Mouse (Mus musculus) hematopoietic stem cell, adult 5-6 weeks (primary cell): ENCODE results near the gene Meis3. TPM values are rescaled to one million over a fixed set of nuclear protein-coding genes. Genes with fewer than 3 reads are reported as not detected.
A peak's percentile ranks its signal among the peaks of the same experiment; 100 is the strongest.

ENCODE experiments used
- ATAC-seq, 2 experiments: fragments of 125-278 bp in 1 of 2; replicated peaks in 1 of 2; 2 replicates each; pipeline ENCODE4 v1.8.0; 2016 to 2017; ENCODE audit warnings: inconsistent platforms in 2 of 2, mild to moderate bottlenecking in 2 of 2, moderate number of reproducible peaks in 2 of 2, low read depth in 1 of 2, moderate TSS enrichment in 1 of 2; ENCODE audit not compliant: low FRiP score in 2 of 2, poor library complexity in 2 of 2, severe bottlenecking in 2 of 2, insufficient read depth in 1 of 2, low TSS enrichment in 1 of 2
- total RNA-seq: library from RNA; stranded (forward); fragments of 172-1452, 232-1000 nt; gene quantifications from 2 replicates; pipeline ENCODE4 v1.2.3, GENCODE M21; 2017

Meis3 gene
- total RNA-seq, 1 experiment from 2014 or later = 1.6 TPM

DNA sequence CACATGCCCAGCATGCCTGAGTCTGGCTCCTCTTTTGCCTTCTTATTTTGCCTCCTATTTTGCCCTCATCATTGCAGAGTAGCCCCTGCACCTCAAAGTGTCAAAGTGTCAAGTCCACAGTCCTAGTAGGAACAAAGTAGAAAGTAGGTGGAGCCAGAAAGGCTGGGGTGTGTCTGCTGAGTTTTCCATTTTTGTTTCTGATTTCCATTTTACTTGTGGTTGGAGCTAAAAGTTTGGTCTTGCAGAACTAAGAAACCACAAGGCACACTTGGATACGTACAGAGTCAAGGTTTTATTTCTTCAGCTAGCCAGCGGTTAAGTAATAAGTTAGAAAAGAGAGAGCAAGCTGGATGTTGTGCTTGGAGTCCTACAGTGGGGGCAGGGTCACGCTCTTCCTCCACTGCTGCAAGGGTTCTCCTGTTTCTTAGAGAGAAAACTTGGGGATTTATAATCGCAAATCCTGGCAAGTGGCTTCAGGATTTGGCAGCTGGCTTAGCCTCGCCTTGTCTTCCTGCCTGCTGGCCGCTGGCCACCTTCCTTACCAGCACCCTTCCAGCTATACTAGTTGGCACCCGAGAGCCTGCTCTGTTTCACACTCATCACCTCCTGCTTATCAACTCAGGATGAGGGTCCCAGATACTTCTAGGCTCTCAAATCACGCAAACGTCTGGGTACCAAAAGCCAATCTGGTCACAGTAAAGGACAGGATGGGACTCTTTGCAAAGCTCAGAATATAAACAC lies 19.6 kb upstream of the Meis3 start:
- no peak for ATAC-seq

GRCm38 (mm10) chr7:16156105-16156714 lies 18.7 kb upstream of the Meis3 start:
- no peak for ATAC-seq

DNA sequence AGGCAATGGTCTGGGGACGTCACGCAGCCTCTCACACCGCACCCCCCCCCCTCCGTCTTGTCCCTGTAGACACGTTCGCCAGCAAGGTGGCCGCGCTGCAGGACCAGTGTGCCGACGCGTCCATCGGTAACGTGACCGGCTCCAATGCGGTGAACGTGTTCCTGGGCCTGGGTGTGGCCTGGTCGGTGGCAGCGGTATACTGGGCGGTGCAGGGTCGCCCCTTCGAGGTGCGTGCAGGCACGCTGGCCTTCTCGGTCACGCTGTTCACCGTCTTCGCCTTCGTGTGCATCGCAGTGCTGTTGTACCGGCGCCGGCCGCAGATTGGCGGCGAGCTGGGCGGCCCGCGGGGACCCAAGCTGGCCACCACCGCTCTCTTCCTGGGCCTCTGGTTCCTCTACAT lies 16.2 kb upstream of the Meis3 start:
- 0 out of 4 replicates have a peak, but pooled peaks of 1 of the 2 experiments have one; percentile 39 for ATAC-seq

GRCm38 (mm10) chr7:16160702-16161101 lies 14.2 kb upstream of the Meis3 start:
- ATAC-seq = no peak; a peak in 1 of 4 replicates

DNA sequence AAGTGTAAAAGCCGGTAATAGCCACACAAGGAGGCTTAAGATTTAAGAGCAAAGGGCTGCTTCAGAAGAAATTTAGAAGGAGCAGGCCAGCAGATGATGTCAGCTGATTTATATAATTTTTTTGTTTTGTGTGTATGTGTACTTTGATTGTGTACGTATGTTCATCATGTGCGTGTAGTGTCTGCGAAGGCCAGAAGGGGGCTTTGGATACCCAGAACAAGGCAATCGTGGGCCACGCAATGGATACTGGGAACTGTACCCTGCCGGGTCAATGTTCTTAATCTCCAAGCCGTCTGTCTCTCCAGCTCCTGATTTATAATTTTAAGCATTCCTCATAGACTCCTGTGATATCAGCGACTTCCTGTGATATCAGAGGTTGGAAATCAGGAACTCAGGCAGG lies 13.6 kb upstream of the Meis3 start:
- no peak for ATAC-seq

DNA sequence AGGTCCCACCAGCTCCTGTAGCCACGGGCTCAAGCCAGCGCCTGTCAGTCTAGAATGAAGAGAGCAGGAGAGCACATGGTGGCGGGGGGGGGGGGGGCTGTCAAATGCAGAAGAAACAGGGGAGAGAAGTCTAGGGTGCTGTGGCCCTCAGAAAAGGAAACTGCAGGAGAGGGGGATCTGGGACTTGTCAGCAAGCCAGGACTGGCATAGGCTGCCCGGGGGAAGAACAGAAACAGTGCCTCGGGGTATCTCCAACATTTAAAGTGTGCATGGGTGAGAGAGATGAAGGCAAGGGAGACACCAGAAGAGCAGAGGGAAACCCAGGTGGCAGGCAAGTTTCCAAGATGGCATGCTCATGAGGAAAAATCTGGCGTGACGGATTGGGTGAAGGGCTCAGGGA lies 12.9 kb upstream of the Meis3 start:
- no peak for ATAC-seq

GRCm38 (mm10) chr7:16172141-16172581 lies 2.7 kb upstream of the Meis3 start:
- no peak for ATAC-seq

- ATAC-seq = no peak
Measured at GRCm38 (mm10) chr7:16172586-16173140, 2.2 kb upstream of the Meis3 start.

DNA sequence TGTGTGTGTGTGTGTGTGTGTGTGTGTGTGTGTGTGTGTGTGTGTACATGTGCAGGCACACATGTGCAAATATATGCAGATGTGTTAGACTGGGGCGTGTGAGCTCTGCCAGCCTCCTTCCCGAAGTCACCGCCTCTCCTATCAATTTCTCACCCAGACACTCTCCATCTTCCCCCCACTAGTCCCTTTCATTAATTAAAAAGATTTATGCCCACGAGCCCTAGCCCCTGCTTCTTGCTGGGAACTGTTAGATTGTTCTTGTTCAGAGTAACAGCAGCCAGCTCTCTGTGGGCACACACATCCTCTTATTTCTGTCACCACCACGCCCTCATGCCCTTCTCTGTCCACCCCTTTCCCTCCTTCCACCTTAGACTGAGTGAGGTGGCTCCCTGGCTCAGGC lies 1.7 kb upstream of the Meis3 start:
- no peak for ATAC-seq

DNA sequence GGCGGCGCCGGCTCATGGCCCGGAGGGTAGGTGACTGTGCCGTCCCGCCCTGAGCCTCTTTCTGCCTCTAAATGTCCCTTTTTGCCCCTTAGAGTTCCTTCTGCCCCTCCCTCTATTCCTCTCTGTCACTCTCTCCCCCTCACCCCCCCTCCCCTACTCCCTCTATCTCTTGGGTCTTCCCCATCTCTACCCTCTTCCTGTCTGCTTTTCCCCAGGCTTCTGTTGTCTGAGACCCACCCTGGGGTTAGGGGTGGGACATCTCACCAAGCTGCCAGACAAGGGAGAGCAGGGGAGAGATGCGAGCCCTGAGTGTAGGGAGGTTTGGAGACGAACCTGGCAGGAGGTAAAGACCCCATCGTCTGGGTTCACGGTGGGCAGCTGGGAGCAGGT lies 647 bp downstream of the Meis3 start:
- ATAC-seq = no peak

- ATAC-seq = 0 out of 4 replicates have a peak, but pooled peaks of 1 of the 2 experiments have one; percentile 7
Measured at GRCm38 (mm10) chr7:16178114-16178513, 3.2 kb downstream of the Meis3 start.

GRCm38 (mm10) chr7:16183663-16184062 lies 8.8 kb downstream of the Meis3 start:
- ATAC-seq = peak; percentile 46 to 88; a peak in 3 of 4 replicates

DNA sequence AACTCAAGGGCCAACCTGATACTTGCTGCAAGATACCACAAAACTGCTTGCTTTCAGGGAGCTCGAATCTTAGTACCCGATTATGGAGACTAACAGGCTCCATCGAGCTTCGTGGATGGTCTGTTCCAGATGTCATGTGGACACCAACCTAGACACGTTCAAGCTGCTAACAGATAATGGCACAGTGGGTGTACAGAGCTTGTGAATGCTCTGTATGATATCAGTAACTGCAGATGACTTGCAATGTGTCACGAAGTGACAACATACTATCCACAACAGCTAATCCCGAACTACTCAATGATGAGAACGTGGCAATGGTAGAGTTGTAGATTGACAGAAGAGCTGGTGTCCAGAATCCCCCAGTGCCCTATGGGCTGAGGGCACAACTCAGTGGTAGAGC lies 12.6 kb downstream of the Meis3 start:
- no peak for ATAC-seq

- ATAC-seq = peak; percentile 42 to 68; a peak in 2 of 4 replicates
Measured at GRCm38 (mm10) chr7:16192315-16192714, 17.4 kb downstream of the Meis3 start.

- ATAC-seq = peak; percentile 37; a peak in 1 of 4 replicates
Measured at GRCm38 (mm10) chr7:16193702-16194101, 18.8 kb downstream of the Meis3 start.

DNA sequence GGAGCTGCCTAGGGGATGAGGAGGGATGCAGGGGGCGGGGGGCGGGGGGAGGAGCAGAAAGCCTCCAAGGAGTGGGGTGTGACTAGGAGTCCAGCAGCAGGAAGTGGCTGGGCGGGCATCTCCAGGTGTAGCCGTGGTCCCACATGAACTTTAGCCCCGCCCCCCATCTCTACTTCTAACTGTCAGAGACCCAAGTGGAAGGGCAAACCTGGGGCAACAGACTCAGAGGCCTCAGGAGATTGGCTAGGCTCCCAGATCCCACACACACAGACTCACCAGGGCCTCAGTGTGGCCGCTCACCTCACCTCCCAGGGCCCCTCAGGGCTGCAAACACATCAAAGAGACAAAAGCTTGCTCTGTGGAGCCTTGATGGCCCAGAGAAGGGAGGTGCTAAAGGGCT lies 21.7 kb downstream of the Meis3 start:
- no peak for ATAC-seq

DNA sequence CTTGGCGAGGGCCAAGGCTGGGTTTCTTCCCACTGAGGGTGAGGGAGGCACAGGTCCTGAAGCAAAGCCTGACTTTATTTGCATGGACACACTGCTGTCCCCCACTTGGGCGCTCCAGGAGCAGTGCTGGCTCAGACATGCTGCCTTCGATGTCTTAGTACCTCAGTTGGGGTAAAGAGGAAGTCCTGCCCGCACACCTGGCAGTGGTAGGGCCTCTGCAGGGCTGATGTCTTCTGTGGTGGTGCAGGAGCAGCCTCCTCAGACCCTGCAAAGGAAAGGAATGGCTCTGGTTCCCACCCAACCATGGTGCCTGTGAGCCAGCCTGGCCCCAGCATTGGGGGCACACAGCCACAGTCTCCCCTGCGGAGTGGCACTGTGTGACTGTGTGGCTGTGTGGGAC lies 22.3 kb downstream of the Meis3 start:
- ATAC-seq = peak; percentile 34 to 46

GRCm38 (mm10) chr7:16198540-16198939 lies 23.6 kb downstream of the Meis3 start:
- ATAC-seq = no peak
